Mouse (Mus musculus) CH12.LX (cell line): ENCODE measurements at regions not wholly inside any gene's neighbourhood (a gene's known extent, or its start where the extent isn't known, plus 50 kb on each side); places are given as distances from the start of the nearest gene placed in this dataset.

ENCODE experiments used
- DNase-seq: peaks from one replicate; pipeline ENCODE4 v3.0.0-alpha.2; 2013; ENCODE audit errors: extremely low read depth
- H3K27ac ChIP-seq: 2 replicates; pipeline ENCODE4 v1.5.1; 2012; ENCODE audit warnings: low read depth, mild to moderate bottlenecking, control low read depth, moderate library complexity; ENCODE audit not compliant: insufficient read depth
- H3K27me3 ChIP-seq: replicated peaks from 2 replicates; pipeline ENCODE3; 2012; ENCODE audit warnings: inconsistent platforms
- H3K36me3 ChIP-seq, 2 experiments: replicated peaks in 1 of 2; 2 replicates each; pipeline versions ENCODE3 to v1.6.1; 2012; ENCODE audit warnings: inconsistent platforms in 1 of 2, low read length in 1 of 2, mild to moderate bottlenecking in 1 of 2, mixed read lengths in 1 of 2, moderate library complexity in 1 of 2; ENCODE audit not compliant: control insufficient read depth in 1 of 2, insufficient read depth in 1 of 2
- H3K4me1 ChIP-seq, 2 experiments: 2 replicates each; pipeline ENCODE4 v1.6.1; 2012; ENCODE audit warnings: inconsistent platforms in 1 of 2, moderate library complexity in 1 of 2; ENCODE audit not compliant: insufficient read depth in 2 of 2, control insufficient read depth in 1 of 2
- H3K4me2 ChIP-seq: 2 replicates; pipeline ENCODE4 v1.6.1; 2012; ENCODE audit warnings: low read depth, mild to moderate bottlenecking, control low read depth; ENCODE audit not compliant: poor library complexity, insufficient read depth, severe bottlenecking
- H3K4me3 ChIP-seq, 3 experiments: fragments of 150-350 bp in 1 of 3; sonication (generic) in 1 of 3; replicated peaks in 1 of 3; 2 replicates each; pipeline versions ENCODE3 to v1.5.1; 2011 to 2012; ENCODE audit warnings: low read depth in 2 of 3, low read length in 2 of 3, mild to moderate bottlenecking in 2 of 3, moderate library complexity in 2 of 3, control low read depth in 1 of 3, improper control_type of control experiment in 1 of 3, inconsistent platforms in 1 of 3, mixed read lengths in 1 of 3; ENCODE audit not compliant: poor library complexity in 1 of 3
- H3K79me2 ChIP-seq: replicated peaks from 2 replicates; pipeline ENCODE4 v1.6.1; 2012; ENCODE audit warnings: mild to moderate bottlenecking, moderate library complexity; ENCODE audit not compliant: control insufficient read depth, poor library complexity, insufficient read depth, severe bottlenecking; ENCODE audit errors: extremely low read depth
- H3K9ac ChIP-seq: 2 replicates; pipeline ENCODE4 v1.6.1; 2012; ENCODE audit warnings: low read depth, mild to moderate bottlenecking, control low read depth, moderate library complexity; ENCODE audit not compliant: insufficient read depth
- H3K9me3 ChIP-seq: replicated peaks from 2 replicates; pipeline ENCODE3; 2012; ENCODE audit warnings: low read length, inconsistent platforms, mixed read lengths
- BHLHE40 ChIP-seq: IDR thresholded peaks from 2 replicates; pipeline ENCODE4 v1.6.1; 2011; ENCODE audit warnings: mild to moderate bottlenecking, low read depth, low read length, improper control_type of control experiment
- CTCF ChIP-seq, 2 experiments: IDR thresholded peaks in 1 of 2; conservative IDR thresholded peaks in 1 of 2; 2 replicates each; pipeline ENCODE4 v1.5.1; 2011 to 2012; ENCODE audit warnings: low read depth in 2 of 2, low read length in 2 of 2, improper control_type of control experiment in 1 of 2, inconsistent platforms in 1 of 2, mild to moderate bottlenecking in 1 of 2, moderate library complexity in 1 of 2
- E2F4 ChIP-seq: IDR thresholded peaks from 2 replicates; pipeline ENCODE4 v1.6.1; 2011; ENCODE audit warnings: low read depth, low read length, improper control_type of control experiment; ENCODE audit not compliant: insufficient replicate concordance
- EP300 ChIP-seq: IDR thresholded peaks from 2 replicates; pipeline ENCODE4 v1.6.1; 2011; ENCODE audit warnings: low read length, improper control_type of control experiment
- ETS1 ChIP-seq: conservative IDR thresholded peaks from 2 replicates; pipeline ENCODE4 v1.6.1; 2012; ENCODE audit warnings: low read depth, mild to moderate bottlenecking, inconsistent platforms, low read length, improper control_type of control experiment, moderate library complexity
- IRF4 ChIP-seq: IDR thresholded peaks from 2 replicates; pipeline ENCODE4 v1.6.1; 2014; ENCODE audit warnings: low read depth, mild to moderate bottlenecking, inconsistent platforms, low read length, improper control_type of control experiment
- JUN ChIP-seq: IDR thresholded peaks from 2 replicates; pipeline ENCODE4 v1.6.1; 2011; ENCODE audit warnings: low read depth, mild to moderate bottlenecking, low read length, improper control_type of control experiment, moderate library complexity; ENCODE audit not compliant: insufficient read depth
- JUND ChIP-seq: conservative IDR thresholded peaks from 2 replicates; pipeline ENCODE4 v1.6.1; 2011; ENCODE audit warnings: low read depth, low read length, improper control_type of control experiment
- KAT2A ChIP-seq: IDR thresholded peaks from 2 replicates; pipeline ENCODE4 v1.6.1; 2012; ENCODE audit warnings: low read length, improper control_type of control experiment, inconsistent platforms; ENCODE audit not compliant: insufficient replicate concordance
- MAFK ChIP-seq: IDR thresholded peaks from 2 replicates; pipeline ENCODE4 v1.6.1; 2011; ENCODE audit warnings: low read length, improper control_type of control experiment; ENCODE audit not compliant: insufficient replicate concordance
- MAX ChIP-seq: IDR thresholded peaks from 2 replicates; pipeline ENCODE4 v1.6.1; 2011; ENCODE audit warnings: low read length, improper control_type of control experiment
- MAZ ChIP-seq: IDR thresholded peaks from 2 replicates; pipeline ENCODE4 v1.6.1; 2012; ENCODE audit warnings: low read depth, mild to moderate bottlenecking, inconsistent platforms, low read length, improper control_type of control experiment, moderate library complexity
- MXI1 ChIP-seq: IDR thresholded peaks from 2 replicates; pipeline ENCODE4 v1.6.1; 2011; ENCODE audit warnings: mild to moderate bottlenecking, low read depth, low read length, improper control_type of control experiment
- MYC ChIP-seq: IDR thresholded peaks from 2 replicates; pipeline ENCODE4 v1.6.1; 2011; ENCODE audit warnings: low read depth, mild to moderate bottlenecking, improper control_type of control experiment, low read length
- NELFE ChIP-seq: IDR thresholded peaks from 2 replicates; pipeline ENCODE4 v1.6.1; 2011; ENCODE audit warnings: low read depth, low read length, improper control_type of control experiment
- PAX5 ChIP-seq: IDR thresholded peaks from 2 replicates; pipeline ENCODE4 v1.6.1; 2012; ENCODE audit warnings: low read length, inconsistent platforms, mixed read lengths
- POLR2A ChIP-seq: IDR thresholded peaks from 2 replicates; pipeline ENCODE4 v1.6.1; 2011; ENCODE audit warnings: low read depth, mild to moderate bottlenecking, improper control_type of control experiment, low read length
- POLR2AphosphoS2 ChIP-seq: IDR thresholded peaks from 2 replicates; pipeline ENCODE4 v1.6.1; 2011; ENCODE audit warnings: low read depth, low read length, improper control_type of control experiment
- RAD21 ChIP-seq: IDR thresholded peaks from 2 replicates; pipeline ENCODE4 v1.6.1; 2011; ENCODE audit warnings: low read depth, mild to moderate bottlenecking, low read length, improper control_type of control experiment, moderate library complexity
- TBP ChIP-seq: conservative IDR thresholded peaks from 2 replicates; pipeline ENCODE4 v1.6.1; 2011; ENCODE audit warnings: low read depth, low read length, improper control_type of control experiment
- TCF12 ChIP-seq: IDR thresholded peaks from 2 replicates; pipeline ENCODE4 v1.6.1; 2014; ENCODE audit warnings: low read depth, mild to moderate bottlenecking, inconsistent platforms, low read length, improper control_type of control experiment
- UBTF ChIP-seq: IDR thresholded peaks from 2 replicates; pipeline ENCODE4 v1.6.1; 2012; ENCODE audit warnings: low read depth, mild to moderate bottlenecking, inconsistent platforms, low read length, improper control_type of control experiment, moderate library complexity
- USF1 ChIP-seq: IDR thresholded peaks from 2 replicates; pipeline ENCODE4 v1.6.1; 2014; ENCODE audit warnings: low read depth, mild to moderate bottlenecking, inconsistent platforms, low read length, improper control_type of control experiment
- ZC3H11A ChIP-seq: IDR thresholded peaks from 2 replicates; pipeline ENCODE4 v1.6.1; 2012; ENCODE audit warnings: low read depth, mild to moderate bottlenecking, inconsistent platforms, low read length, improper control_type of control experiment
- ZMIZ1 ChIP-seq: IDR thresholded peaks from 2 replicates; pipeline ENCODE4 v1.6.1; 2012; ENCODE audit warnings: low read depth, mild to moderate bottlenecking, inconsistent platforms, low read length, improper control_type of control experiment
- dilution Hi-C: fragments of 300-500 bp; cut with MboI; formaldehyde crosslinking; loops from 2 replicates; pipeline ENCODE4 v1.14.3; 2020; ENCODE audit warnings: low sequenced_read_pairs; ENCODE audit not compliant: extremely low pct_unique_long_range_greater_than_20kb, extremely low pct_ligation_motif_present
- in situ Hi-C: fragments of 300-500 bp; cut with MboI; formaldehyde crosslinking; loops from 3 replicates; pipeline ENCODE4 v1.14.3; 2019; ENCODE audit warnings: low sequenced_read_pairs, low pct_ligation_motif_present, low pct_unique_long_range_greater_than_20kb, mixed read lengths

- Histone ChIP-seq H3K4me3 (no peak overlapping the region), H3K27ac (no peak overlapping the region), H3K4me2 (no peak overlapping the region), H3K36me3 (no peaks in the 10 kb centered on the region), H3K9me3 (no peaks in the 10 kb centered on the region), H3K79me2 (no peaks in the 10 kb centered on the region), H3K9ac (no peak overlapping the region)
- DNase-seq, result no peak
- dilution Hi-C loops (no loop called here), in situ Hi-C loops (no loop called here)
- TF ChIP-seq POLR2AphosphoS2, result no peak
- no peak for TF ChIP-seq MAZ
- TF ChIP-seq TCF12, result no peak
- no peak for TF ChIP-seq MXI1
- TF ChIP-seq PAX5, result no peak
- TF ChIP-seq BHLHE40, result no peak
- TF ChIP-seq NELFE, result no peak
- TF ChIP-seq JUND, result no peak
- no peak for TF ChIP-seq MAFK
- no peak for TF ChIP-seq ZMIZ1
- TF ChIP-seq EP300, result no peak
- no peak for TF ChIP-seq RAD21
- no peak for TF ChIP-seq POLR2A
- no peak for TF ChIP-seq ETS1
- TF ChIP-seq USF1, result no peak
- TF ChIP-seq UBTF, result no peak
- TF ChIP-seq KAT2A, result no peak
- TF ChIP-seq, all 38 proteins: peak for 0
- peaks cover 0 to 3% of the 10 kb centered on the region in 2 experiments; a peak in 1 of 4 replicates for H3K4me1 ChIP-seq
- no peaks in the 10 kb centered on the region for H3K27me3 ChIP-seq
Measured at GRCm38 (mm10) chr17:15895968-15896367, 65.1 kb upstream of the Rgmb start.

- Histone ChIP-seq H3K27me3 (no peaks in the 10 kb centered on the region), H3K27ac (no peak overlapping the region), H3K4me3 (no peak overlapping the region), H3K9ac (no peak overlapping the region), H3K4me1 (peaks cover 0 to 3% of the 10 kb centered on the region in 2 experiments; a peak in 1 of 4 replicates), H3K9me3 (no peaks in the 10 kb centered on the region), H3K4me2 (no peak overlapping the region), H3K36me3 (no peaks in the 10 kb centered on the region), H3K79me2 (no peaks in the 10 kb centered on the region)
- TF ChIP-seq JUN (no peak), ETS1 (no peak), MAZ (no peak), BHLHE40 (no peak), PAX5 (no peak), TBP (no peak), USF1 (no peak), MAX (no peak), KAT2A (no peak), MYC (no peak), E2F4 (no peak), IRF4 (no peak), CTCF (conservative IDR thresholded peaks at IDR 0.05 in 1 of 2, IDR thresholded peaks at IDR 0.05 in 1 of 2; ENCODE audit: low read depth in 2 of 2, low read length in 2 of 2) (no peak), ZC3H11A (no peak)
- in situ Hi-C loops, result no loop called here
- DNase-seq, result no peak
- dilution Hi-C loops, result no loop called here
Measured at GRCm38 (mm10) chr17:15891896-15892675, 61.2 kb upstream of the Rgmb start.
